23 mouse cellular contexts compared by ENCODE assay signal in genomic region chr1:39623729-39624128, GRCm38 (mm10). TPM values are rescaled to one million over a fixed set of nuclear protein-coding genes. Genes with fewer than 3 reads are reported as not detected.
"Had no signal": no experiment of that assay in that cellular context is flagged by ENCODE, and none has a peak within 500 bp of the region (broad histone marks: within the 10 kb centered on the region; RNA-seq: fewer than 3 reads in every experiment).

No protein-coding gene starts in this region.

- H3K4me2 ChIP-seq: lung, embryonic 14.5 days; midbrain, embryonic 12.5 days; neural tube, embryonic 13.5 days; neural tube, embryonic 15.5 days had no signal

- H3K27me3 ChIP-seq: midbrain, embryonic 12.5 days; neural tube, embryonic 13.5 days; neural tube, embryonic 15.5 days had no signal

- H3K9ac ChIP-seq: liver, embryonic 14.5 days; lung, embryonic 14.5 days; midbrain, embryonic 12.5 days; neural tube, embryonic 13.5 days; neural tube, embryonic 15.5 days had no signal

- H3K4me1 ChIP-seq: midbrain, embryonic 10.5 days; midbrain, embryonic 12.5 days had no signal

- H3K9me3 ChIP-seq: midbrain, embryonic 10.5 days; midbrain, embryonic 12.5 days; neural tube, embryonic 13.5 days; neural tube, embryonic 15.5 days had no signal

- DNase-seq: lung, adult 18-20 months; lung, embryonic 14.5 days; lung, postnatal 10 days; lung, postnatal 4 days; midbrain, embryonic 14.5 days; retina, postnatal 1 day; right cerebral cortex, adult 18-20 months; right cerebral cortex, postnatal 25 days; right cerebral cortex, postnatal 4 days; spleen, adult 18-20 months; thymus, adult 18-20 months; thymus, postnatal 25 days; thymus, postnatal 4 days had no signal

- H3K36me3 ChIP-seq: midbrain, embryonic 10.5 days; midbrain, embryonic 12.5 days had no signal

- ATAC-seq: midbrain, embryonic 16.5 days had no signal

- H3K27ac ChIP-seq: liver, embryonic 14.5 days; midbrain, embryonic 10.5 days; midbrain, embryonic 12.5 days; neural tube, embryonic 13.5 days; neural tube, embryonic 15.5 days had no signal

- H3K4me3 ChIP-seq: midbrain, embryonic 10.5 days; midbrain, embryonic 12.5 days; myocyte; neural tube, embryonic 13.5 days; neural tube, embryonic 15.5 days had no signal

RNA-seq across cellular contexts. Expression of gene Creg2, which starts 27.5 kb away (rescaled TPM):
- total RNA-seq: megakaryocyte, adult 5-6 weeks; megakaryocyte-erythroid progenitor cell, adult 5-6 weeks had no signal
- polyA plus RNA-seq: liver, embryonic 16.5 days; myocyte had no signal
